Mouse (Mus musculus): Measurements from ENCODE around the gene Gar1. TPM values are rescaled to one million over a fixed set of nuclear protein-coding genes. Genes with fewer than 3 reads are reported as not detected.

The Gar1 gene
- polyA plus RNA-seq, 1 experiment from 2014 or later: 34.7 TPM

DNA sequence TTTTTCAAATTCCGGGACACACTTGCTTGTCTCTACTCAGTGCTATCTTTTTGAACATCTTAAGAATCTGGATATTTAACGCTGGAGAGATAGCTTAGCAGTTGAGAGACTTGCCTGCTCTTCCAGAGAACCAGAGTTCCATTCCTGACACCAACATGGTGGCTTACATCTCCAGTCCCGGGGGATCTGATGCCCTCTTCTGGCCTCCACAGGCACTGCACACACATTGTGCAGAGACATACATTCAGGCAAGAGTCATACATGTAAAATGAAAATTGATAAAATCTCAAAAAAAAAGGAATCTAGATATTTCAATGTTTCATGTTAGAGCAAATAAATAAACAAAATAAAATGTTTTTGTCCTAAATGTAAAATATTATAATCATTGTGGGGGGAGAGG lies 48.5 kb downstream of the Gar1 start:
- no peak overlapping the region for H3K4me2 ChIP-seq (ENCODE audit: low read length)
- no peaks in the 10 kb centered on the region for H3K27me3 ChIP-seq (ENCODE audit: control insufficient read depth, insufficient read depth, low read depth, low read length)
- no peak overlapping the region for H3K9ac ChIP-seq (ENCODE audit: low read depth, low read length)
- H3K27ac ChIP-seq (ENCODE audit: low read length): no peak overlapping the region
- H3K4me1 ChIP-seq (ENCODE audit: control insufficient read depth, insufficient read depth, low read length): peaks cover 5% of the 10 kb centered on the region; the same call in 1 of the 2 replicates
- no peak for ATAC-seq
- no peak overlapping the region for H3K4me3 ChIP-seq (ENCODE audit: low read depth, low read length)
- WGBS: 88% methylated on average over 3 of the region's 3 CpGs
- no peaks in the 10 kb centered on the region for H3K36me3 ChIP-seq (ENCODE audit: control insufficient read depth, insufficient read depth, low read length)
- no peaks in the 10 kb centered on the region for H3K9me3 ChIP-seq (replicated peaks; ENCODE audit: control insufficient read depth, low read length, poor library complexity, severe bottlenecking)

GRCm38 (mm10) chr3:129781435-129781834 lies 49.8 kb downstream of the Gar1 start:
- peak overlapping the region; percentile 12 for H3K4me2 ChIP-seq (ENCODE audit: low read length)
- H3K36me3 ChIP-seq (ENCODE audit: control insufficient read depth, insufficient read depth, low read length): no peaks in the 10 kb centered on the region
- H3K4me3 ChIP-seq (ENCODE audit: low read depth, low read length): no peak overlapping the region
- no peaks in the 10 kb centered on the region for H3K9me3 ChIP-seq (replicated peaks; ENCODE audit: control insufficient read depth, low read length, poor library complexity, severe bottlenecking)
- peak; percentile 62 for ATAC-seq
- no peaks in the 10 kb centered on the region for H3K27me3 ChIP-seq (ENCODE audit: control insufficient read depth, insufficient read depth, low read depth, low read length)
- no peak overlapping the region for H3K9ac ChIP-seq (ENCODE audit: low read depth, low read length)
- H3K4me1 ChIP-seq (ENCODE audit: control insufficient read depth, insufficient read depth, low read length): peaks cover 5% of the 10 kb centered on the region; the same call in 1 of the 2 replicates
- 16% methylated on average over 10 of the region's 10 CpGs for WGBS
- H3K27ac ChIP-seq (ENCODE audit: low read length): no peak overlapping the region

Other genes with a start within 250 kb of the Gar1 start
- gene Egf, start 76.1 kb downstream of the Gar1 start, polyA plus RNA-seq (2015; fragmentation: Nextera tagmentation; extraction: Ambion mirVana): 1.8 and 2.2 TPM in 2 replicates
- gene Lrit3, start 27.4 kb downstream of the Gar1 start, polyA plus RNA-seq (2015; fragmentation: Nextera tagmentation; extraction: Ambion mirVana): not detected in 2 replicates
- gene Rrh, start 8.8 kb downstream of the Gar1 start, polyA plus RNA-seq (2015; fragmentation: Nextera tagmentation; extraction: Ambion mirVana): 0.16 and 0.19 TPM in 2 replicates
- gene Cfi, start 4.5 kb upstream of the Gar1 start, polyA plus RNA-seq (2015; fragmentation: Nextera tagmentation; extraction: Ambion mirVana): 0.39 and 0.45 TPM in 2 replicates
- gene Pla2g12a, start 47.2 kb upstream of the Gar1 start, polyA plus RNA-seq (2015; fragmentation: Nextera tagmentation; extraction: Ambion mirVana): 38.4 and 39.4 TPM in 2 replicates
- 16.5 and 17.5 TPM in 2 replicates for gene Casp6, start 70.0 kb upstream of the Gar1 start, polyA plus RNA-seq (2015; fragmentation: Nextera tagmentation; extraction: Ambion mirVana)
- gene Mcub, start 138.8 kb upstream of the Gar1 start, polyA plus RNA-seq (2015; fragmentation: Nextera tagmentation; extraction: Ambion mirVana): 4.6 and 7.3 TPM in 2 replicates
- 31.0 and 32.9 TPM in 2 replicates for gene Sec24b, start 230.2 kb upstream of the Gar1 start, polyA plus RNA-seq (2015; fragmentation: Nextera tagmentation; extraction: Ambion mirVana)